Mouse (Mus musculus): ENCODE measurements around the gene Manba. TPM values are rescaled to one million over a fixed set of nuclear protein-coding genes. Genes with fewer than 3 reads are reported as not detected.
"Not testable (repeated sequence)": the region's sequence is repeated elsewhere in the genome, so short reads cannot be mapped to it uniquely, and the experiment has no call there.

Manba gene
- polyA plus RNA-seq, 1 experiment from 2014 or later = 5.9 TPM

DNA sequence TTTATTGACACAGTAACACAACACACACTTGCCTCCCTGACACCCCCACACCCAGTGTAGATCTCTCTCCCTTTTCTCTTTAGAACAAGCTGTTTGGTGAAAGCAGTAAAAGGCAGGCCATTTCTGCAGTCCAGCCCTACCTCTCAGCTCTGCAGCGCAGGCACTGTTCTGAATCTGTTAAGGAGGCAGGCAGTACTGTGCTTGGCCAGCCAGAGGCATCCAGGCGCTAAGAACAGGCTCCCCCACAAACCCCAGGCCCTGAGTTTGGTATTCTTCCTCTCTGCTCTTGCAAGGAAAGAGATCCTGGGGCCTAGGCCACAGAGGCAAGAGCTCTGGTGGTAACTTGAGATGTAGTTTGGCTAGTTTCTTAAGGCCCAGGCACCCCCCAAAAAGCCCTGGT is 39.5 kb downstream of the Manba start:
- not testable (repeated sequence) for H3K27ac ChIP-seq (replicated peaks; ENCODE audit: low read depth, low read length); H3K36me3 ChIP-seq (ENCODE audit: control insufficient read depth, insufficient read depth, low read length); H3K27me3 ChIP-seq (ENCODE audit: control insufficient read depth, insufficient read depth, low read length); H3K4me2 ChIP-seq (ENCODE audit: low read length); DNase-seq; H3K9ac ChIP-seq (replicated peaks; ENCODE audit: low read length); H3K4me1 ChIP-seq (ENCODE audit: control insufficient read depth, insufficient read depth, low read length); ATAC-seq (ENCODE audit: low FRiP score, low TSS enrichment); H3K9me3 ChIP-seq (ENCODE audit: control insufficient read depth, low read length); H3K4me3 ChIP-seq (replicated peaks; ENCODE audit: low read depth, low read length)
- 45% methylated on average over 2 of the region's 2 CpGs for WGBS

- Histone ChIP-seq H3K27me3 (ENCODE audit: control insufficient read depth, insufficient read depth, low read length) (no peaks in the 10 kb centered on the region), H3K4me2 (ENCODE audit: low read length) (no peak overlapping the region), H3K36me3 (ENCODE audit: control insufficient read depth, insufficient read depth, low read length) (no peaks in the 10 kb centered on the region), H3K9ac (replicated peaks; ENCODE audit: low read length) (no peak overlapping the region), H3K27ac (replicated peaks; ENCODE audit: low read depth, low read length) (peak overlapping the region; percentile 0; the same call in 1 of the 2 replicates), H3K4me3 (replicated peaks; ENCODE audit: low read depth, low read length) (no peak overlapping the region), H3K4me1 (ENCODE audit: control insufficient read depth, insufficient read depth, low read length) (no peaks in the 10 kb centered on the region), H3K9me3 (ENCODE audit: control insufficient read depth, low read length) (no peaks in the 10 kb centered on the region)
- no peak for ATAC-seq (ENCODE audit: low FRiP score, low TSS enrichment)
- 65% methylated on average over 7 of the region's 7 CpGs for WGBS
- DNase-seq = peak; percentile 37
Observed at GRCm38 (mm10) chr3:135529670-135530069, 44.3 kb downstream of the Manba start.

GRCm38 (mm10) chr3:135531762-135532161 is 46.4 kb downstream of the Manba start:
- Histone ChIP-seq H3K27ac (replicated peaks; ENCODE audit: low read depth, low read length) (no peak overlapping the region), H3K4me3 (replicated peaks; ENCODE audit: low read depth, low read length) (no peak overlapping the region), H3K4me1 (ENCODE audit: control insufficient read depth, insufficient read depth, low read length) (no peaks in the 10 kb centered on the region), H3K9me3 (ENCODE audit: control insufficient read depth, low read length) (no peaks in the 10 kb centered on the region), H3K4me2 (ENCODE audit: low read length) (no peak overlapping the region), H3K36me3 (ENCODE audit: control insufficient read depth, insufficient read depth, low read length) (no peaks in the 10 kb centered on the region), H3K27me3 (ENCODE audit: control insufficient read depth, insufficient read depth, low read length) (no peaks in the 10 kb centered on the region), H3K9ac (replicated peaks; ENCODE audit: low read length) (no peak overlapping the region)
- ATAC-seq (ENCODE audit: low FRiP score, low TSS enrichment) (no peak), DNase-seq (no peak)
- WGBS = 65% methylated on average over 2 of the region's 2 CpGs

GRCm38 (mm10) chr3:135534103-135534502 is 48.7 kb downstream of the Manba start:
- Histone ChIP-seq H3K4me1 (ENCODE audit: control insufficient read depth, insufficient read depth, low read length) (no peaks in the 10 kb centered on the region), H3K27ac (replicated peaks; ENCODE audit: low read depth, low read length) (no peak overlapping the region), H3K4me3 (replicated peaks; ENCODE audit: low read depth, low read length) (no peak overlapping the region), H3K9me3 (ENCODE audit: control insufficient read depth, low read length) (no peaks in the 10 kb centered on the region), H3K9ac (replicated peaks; ENCODE audit: low read length) (no peak overlapping the region), H3K4me2 (ENCODE audit: low read length) (no peak overlapping the region), H3K36me3 (ENCODE audit: control insufficient read depth, insufficient read depth, low read length) (no peaks in the 10 kb centered on the region), H3K27me3 (ENCODE audit: control insufficient read depth, insufficient read depth, low read length) (no peaks in the 10 kb centered on the region)
- no peak for ATAC-seq (ENCODE audit: low FRiP score, low TSS enrichment)
- DNase-seq = no peak
- WGBS = 88% methylated on average over 4 of the region's 5 CpGs

DNA sequence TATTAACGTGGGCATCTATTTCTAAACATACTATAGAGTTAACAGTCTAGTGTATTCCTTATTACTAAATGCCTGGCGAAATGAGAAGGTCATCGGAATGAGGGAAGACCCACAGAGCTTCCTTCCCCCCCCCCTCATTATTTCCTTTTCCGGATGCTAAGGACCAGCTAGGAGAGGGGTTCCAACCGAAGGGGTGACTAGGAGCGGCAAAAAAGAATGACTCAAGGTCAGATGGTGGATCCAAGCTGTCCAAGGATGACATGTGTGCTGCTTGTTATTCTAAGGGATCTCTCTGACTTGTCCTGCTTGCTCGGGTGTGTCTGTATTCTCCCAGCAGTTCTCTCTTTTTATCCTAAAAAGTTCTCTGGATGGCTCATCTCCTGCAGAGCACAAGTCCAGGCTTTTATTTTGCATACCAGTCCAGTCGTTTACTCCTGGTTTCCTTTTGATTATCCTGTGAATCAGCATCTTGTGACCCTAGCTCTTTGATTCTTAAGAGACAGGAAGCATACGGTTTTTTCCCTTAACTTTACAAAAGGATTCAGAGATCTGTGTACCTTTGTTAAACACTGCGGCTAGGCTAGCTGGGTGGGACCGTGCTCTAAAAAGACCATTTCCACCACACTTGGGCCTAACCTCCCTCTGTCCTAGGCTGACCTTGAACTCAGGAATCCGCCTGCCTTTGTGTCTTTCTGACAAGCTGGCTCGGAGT is 61.0 kb downstream of the Manba start:
- DNase-seq (no peak), ATAC-seq (ENCODE audit: low FRiP score, low TSS enrichment) (no peak)
- no peaks in the 10 kb centered on the region for H3K4me1 ChIP-seq (ENCODE audit: control insufficient read depth, insufficient read depth, low read length)
- WGBS = 67% methylated on average over 13 of the region's 13 CpGs
- no peaks in the 10 kb centered on the region for H3K9me3 ChIP-seq (ENCODE audit: control insufficient read depth, low read length)
- no peak overlapping the region for H3K9ac ChIP-seq (replicated peaks; ENCODE audit: low read length)
- H3K27ac ChIP-seq (replicated peaks; ENCODE audit: low read depth, low read length) = no peak overlapping the region
- no peak overlapping the region for H3K4me3 ChIP-seq (replicated peaks; ENCODE audit: low read depth, low read length)
- H3K27me3 ChIP-seq (ENCODE audit: control insufficient read depth, insufficient read depth, low read length) = no peaks in the 10 kb centered on the region
- H3K4me2 ChIP-seq (ENCODE audit: low read length) = no peak overlapping the region
- no peaks in the 10 kb centered on the region for H3K36me3 ChIP-seq (ENCODE audit: control insufficient read depth, insufficient read depth, low read length)

DNA sequence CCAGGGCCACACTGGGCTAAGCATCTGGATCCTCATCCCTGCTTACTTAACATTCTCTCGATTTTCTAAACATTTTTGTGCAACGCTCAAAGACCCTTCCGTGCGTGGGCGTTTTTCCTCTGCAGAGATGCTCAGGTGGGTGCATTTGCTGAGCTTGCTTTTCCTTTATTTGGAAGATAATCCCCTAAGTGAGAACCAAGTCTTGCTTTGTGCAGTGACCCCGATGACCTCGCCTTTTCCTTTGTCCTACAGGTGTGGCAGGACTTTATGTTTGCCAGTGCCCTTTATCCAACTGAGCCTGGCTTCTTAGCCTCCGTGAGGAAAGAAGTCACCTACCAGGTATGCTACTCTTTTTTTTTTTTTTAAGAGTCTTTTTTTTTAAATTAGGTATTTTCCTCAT is 61.9 kb downstream of the Manba start:
- H3K9me3 ChIP-seq (ENCODE audit: control insufficient read depth, low read length) = no peaks in the 10 kb centered on the region
- H3K27me3 ChIP-seq (ENCODE audit: control insufficient read depth, insufficient read depth, low read length) = no peaks in the 10 kb centered on the region
- H3K27ac ChIP-seq (replicated peaks; ENCODE audit: low read depth, low read length) = no peak overlapping the region
- DNase-seq (no peak), ATAC-seq (ENCODE audit: low FRiP score, low TSS enrichment) (no peak)
- H3K4me2 ChIP-seq (ENCODE audit: low read length) = no peak overlapping the region
- no peak overlapping the region for H3K4me3 ChIP-seq (replicated peaks; ENCODE audit: low read depth, low read length)
- H3K9ac ChIP-seq (replicated peaks; ENCODE audit: low read length) = no peak overlapping the region
- no peaks in the 10 kb centered on the region for H3K36me3 ChIP-seq (ENCODE audit: control insufficient read depth, insufficient read depth, low read length)
- 64% methylated on average over 8 of the region's 8 CpGs for WGBS
- no peaks in the 10 kb centered on the region for H3K4me1 ChIP-seq (ENCODE audit: control insufficient read depth, insufficient read depth, low read length)

GRCm38 (mm10) chr3:135552874-135553273 is 67.5 kb downstream of the Manba start:
- ATAC-seq (ENCODE audit: low FRiP score, low TSS enrichment) (no peak), DNase-seq (no peak)
- H3K9ac ChIP-seq (replicated peaks; ENCODE audit: low read length) = no peak overlapping the region
- no peaks in the 10 kb centered on the region for H3K36me3 ChIP-seq (ENCODE audit: control insufficient read depth, insufficient read depth, low read length)
- no peak overlapping the region for H3K4me3 ChIP-seq (replicated peaks; ENCODE audit: low read depth, low read length)
- H3K27ac ChIP-seq (replicated peaks; ENCODE audit: low read depth, low read length) = no peak overlapping the region
- no peaks in the 10 kb centered on the region for H3K27me3 ChIP-seq (ENCODE audit: control insufficient read depth, insufficient read depth, low read length)
- no peaks in the 10 kb centered on the region for H3K9me3 ChIP-seq (ENCODE audit: control insufficient read depth, low read length)
- H3K4me2 ChIP-seq (ENCODE audit: low read length) = no peak overlapping the region
- no peaks in the 10 kb centered on the region for H3K4me1 ChIP-seq (ENCODE audit: control insufficient read depth, insufficient read depth, low read length)
- WGBS = 81% methylated on average over 5 of the region's 5 CpGs

- H3K27ac ChIP-seq (replicated peaks; ENCODE audit: low read depth, low read length) = no peak overlapping the region
- H3K36me3 ChIP-seq (ENCODE audit: control insufficient read depth, insufficient read depth, low read length) = no peaks in the 10 kb centered on the region
- no peak overlapping the region for H3K4me3 ChIP-seq (replicated peaks; ENCODE audit: low read depth, low read length)
- H3K9me3 ChIP-seq (ENCODE audit: control insufficient read depth, low read length) = no peaks in the 10 kb centered on the region
- H3K9ac ChIP-seq (replicated peaks; ENCODE audit: low read length) = no peak overlapping the region
- no peaks in the 10 kb centered on the region for H3K4me1 ChIP-seq (ENCODE audit: control insufficient read depth, insufficient read depth, low read length)
- ATAC-seq (ENCODE audit: low FRiP score, low TSS enrichment) = no peak
- DNase-seq = no peak
- H3K4me2 ChIP-seq (ENCODE audit: low read length) = no peak overlapping the region
- WGBS = 33% methylated on average over 6 of the region's 6 CpGs
- H3K27me3 ChIP-seq (ENCODE audit: control insufficient read depth, insufficient read depth, low read length) = no peaks in the 10 kb centered on the region
Observed at GRCm38 (mm10) chr3:135555192-135555591, 69.8 kb downstream of the Manba start.

GRCm38 (mm10) chr3:135556052-135556587 is 70.7 kb downstream of the Manba start:
- H3K27me3 ChIP-seq (ENCODE audit: control insufficient read depth, insufficient read depth, low read length) = no peaks in the 10 kb centered on the region
- no peak overlapping the region for H3K27ac ChIP-seq (replicated peaks; ENCODE audit: low read depth, low read length)
- WGBS = 86% methylated on average over 7 of the region's 7 CpGs
- H3K4me2 ChIP-seq (ENCODE audit: low read length) = no peak overlapping the region
- no peaks in the 10 kb centered on the region for H3K4me1 ChIP-seq (ENCODE audit: control insufficient read depth, insufficient read depth, low read length)
- no peak overlapping the region for H3K4me3 ChIP-seq (replicated peaks; ENCODE audit: low read depth, low read length)
- no peaks in the 10 kb centered on the region for H3K9me3 ChIP-seq (ENCODE audit: control insufficient read depth, low read length)
- no peak for ATAC-seq (ENCODE audit: low FRiP score, low TSS enrichment)
- no peaks in the 10 kb centered on the region for H3K36me3 ChIP-seq (ENCODE audit: control insufficient read depth, insufficient read depth, low read length)
- DNase-seq = no peak
- no peak overlapping the region for H3K9ac ChIP-seq (replicated peaks; ENCODE audit: low read length)
